Mouse (Mus musculus) hindbrain, embryonic 16.5 days (tissue): ENCODE measurements around the gene Olfr71. TPM values are rescaled to one million over a fixed set of nuclear protein-coding genes. Genes with fewer than 3 reads are reported as not detected.

Source experiments
- ATAC-seq: fragments of 200-750 bp; cut with Nextera tagmentation; 2 replicates; pipeline ENCODE4 v1.8.0; 2017; ENCODE audit warnings: moderate TSS enrichment, moderate library complexity
- H3K27ac ChIP-seq: fragments of 300-500 bp; sonication (generic); 2 replicates; pipeline ENCODE4 v1.5.1; 2014; ENCODE audit warnings: low read depth, mild to moderate bottlenecking, control low read depth, low read length, moderate library complexity
- H3K27me3 ChIP-seq: fragments of 300-500 bp; sonication (generic); replicated peaks from 2 replicates; pipeline ENCODE4 v1.6.1; 2014; ENCODE audit warnings: low read length; ENCODE audit not compliant: control insufficient read depth, insufficient read depth
- H3K36me3 ChIP-seq: fragments of 300-500 bp; sonication (generic); 2 replicates; pipeline ENCODE4 v1.6.1; 2014; ENCODE audit warnings: mild to moderate bottlenecking, low read length, moderate library complexity, mixed read lengths; ENCODE audit not compliant: control insufficient read depth, insufficient read depth
- H3K4me1 ChIP-seq: fragments of 300-500 bp; sonication (generic); 2 replicates; pipeline ENCODE4 v1.6.1; 2014; ENCODE audit warnings: low read depth, low read length; ENCODE audit not compliant: control insufficient read depth, insufficient read depth
- H3K4me2 ChIP-seq: fragments of 300-500 bp; sonication (generic); 2 replicates; pipeline ENCODE4 v1.6.1; 2014; ENCODE audit warnings: mild to moderate bottlenecking, low read length, control low read depth, moderate library complexity
- H3K4me3 ChIP-seq: fragments of 300-500 bp; sonication (generic); 2 replicates; pipeline ENCODE4 v1.5.1; 2014; ENCODE audit warnings: mild to moderate bottlenecking, low read length, control low read depth, moderate library complexity
- H3K9ac ChIP-seq: fragments of 300-500 bp; sonication (generic); 2 replicates; pipeline ENCODE4 v1.6.1; 2014; ENCODE audit warnings: low read depth, mild to moderate bottlenecking, control low read depth, low read length, moderate library complexity
- H3K9me3 ChIP-seq: fragments of 300-500 bp; sonication (generic); 2 replicates; pipeline ENCODE4 v1.6.1; 2014; ENCODE audit warnings: mild to moderate bottlenecking, low read length, moderate library complexity; ENCODE audit not compliant: control insufficient read depth
- WGBS: fragments of 180-500 bp; shearing (Covaris S2); extraction: QIAGEN DNeasy Blood & Tissue Kit; methylation state at CpG from one replicate; pipeline ENCODE4 v1.1.7; 2014; 5-methylcytosine and 5-hydroxymethylcytosine counted together
- polyA plus RNA-seq: library from polyadenylated mRNA; unstranded; fragments of >200 nt; fragmentation: Nextera tagmentation; extraction: Ambion mirVana; gene quantifications from 2 replicates; pipeline ENCODE4 v1.2.1, GENCODE M21; 2015

The Olfr71 gene
- polyA plus RNA-seq, 1 experiment from 2014 or later: 0.11 TPM

DNA sequence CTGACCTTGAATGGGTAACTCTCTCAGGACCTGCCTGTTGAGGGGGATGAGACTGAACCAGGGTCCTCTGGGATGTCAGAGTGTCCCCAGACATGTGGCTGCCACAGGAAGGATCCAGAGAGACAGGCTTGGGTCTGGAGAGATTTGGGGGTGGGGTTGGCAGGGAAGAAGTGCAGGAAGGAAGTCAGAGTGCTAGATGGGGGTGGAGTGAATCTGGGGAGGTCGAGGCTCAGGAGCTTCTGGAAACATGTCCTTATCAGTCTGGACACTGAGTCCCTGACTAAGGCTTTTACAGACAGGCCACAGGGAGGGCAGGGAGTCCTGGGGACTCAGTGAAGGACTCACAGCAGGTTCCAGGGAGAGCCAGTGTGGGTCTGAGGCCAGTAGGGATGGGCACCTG, 22.1 kb upstream of the Olfr71 start:
- Histone ChIP-seq H3K4me3 (no peak overlapping the region), H3K27ac (no peak overlapping the region), H3K9me3 (no peaks in the 10 kb centered on the region), H3K36me3 (no peaks in the 10 kb centered on the region), H3K9ac (no peak overlapping the region), H3K27me3 (no peaks in the 10 kb centered on the region), H3K4me2 (no peak overlapping the region), H3K4me1 (no peaks in the 10 kb centered on the region)
- WGBS: 27% methylated on average over 1 of the region's 1 CpGs
- ATAC-seq: no peak

DNA sequence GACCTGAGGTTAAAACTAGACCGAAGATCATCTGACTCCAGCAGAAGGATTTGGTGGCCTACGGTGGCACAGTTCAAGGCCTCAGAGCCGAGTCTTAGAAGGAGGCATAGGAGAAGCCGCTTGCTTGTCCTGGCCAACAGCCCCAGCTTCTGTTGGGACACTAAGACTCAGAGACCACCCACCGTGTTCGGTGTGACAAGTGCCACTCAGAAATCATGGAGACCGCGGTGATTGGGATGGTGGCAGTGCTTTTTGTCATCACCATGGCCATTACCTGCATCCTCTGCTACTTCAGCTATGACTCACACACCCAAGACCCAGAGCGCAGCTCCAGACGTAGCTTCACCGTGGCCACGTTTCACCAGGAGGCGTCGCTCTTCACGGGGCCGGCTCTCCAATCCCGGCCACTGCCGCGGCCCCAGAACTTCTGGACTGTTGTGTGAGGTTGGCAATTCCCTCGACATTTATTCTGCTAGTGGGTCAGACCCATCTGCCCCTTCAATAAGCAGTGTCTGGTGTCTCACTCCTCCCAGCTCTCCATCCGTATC, 20.8 kb upstream of the Olfr71 start:
- no peak for ATAC-seq
- Histone ChIP-seq H3K36me3 (no peaks in the 10 kb centered on the region), H3K4me3 (no peak overlapping the region), H3K9ac (no peak overlapping the region), H3K27me3 (no peaks in the 10 kb centered on the region), H3K4me1 (no peaks in the 10 kb centered on the region), H3K9me3 (no peaks in the 10 kb centered on the region), H3K4me2 (no peak overlapping the region), H3K27ac (no peak overlapping the region)
- 73% methylated on average over 21 of the region's 21 CpGs for WGBS

DNA sequence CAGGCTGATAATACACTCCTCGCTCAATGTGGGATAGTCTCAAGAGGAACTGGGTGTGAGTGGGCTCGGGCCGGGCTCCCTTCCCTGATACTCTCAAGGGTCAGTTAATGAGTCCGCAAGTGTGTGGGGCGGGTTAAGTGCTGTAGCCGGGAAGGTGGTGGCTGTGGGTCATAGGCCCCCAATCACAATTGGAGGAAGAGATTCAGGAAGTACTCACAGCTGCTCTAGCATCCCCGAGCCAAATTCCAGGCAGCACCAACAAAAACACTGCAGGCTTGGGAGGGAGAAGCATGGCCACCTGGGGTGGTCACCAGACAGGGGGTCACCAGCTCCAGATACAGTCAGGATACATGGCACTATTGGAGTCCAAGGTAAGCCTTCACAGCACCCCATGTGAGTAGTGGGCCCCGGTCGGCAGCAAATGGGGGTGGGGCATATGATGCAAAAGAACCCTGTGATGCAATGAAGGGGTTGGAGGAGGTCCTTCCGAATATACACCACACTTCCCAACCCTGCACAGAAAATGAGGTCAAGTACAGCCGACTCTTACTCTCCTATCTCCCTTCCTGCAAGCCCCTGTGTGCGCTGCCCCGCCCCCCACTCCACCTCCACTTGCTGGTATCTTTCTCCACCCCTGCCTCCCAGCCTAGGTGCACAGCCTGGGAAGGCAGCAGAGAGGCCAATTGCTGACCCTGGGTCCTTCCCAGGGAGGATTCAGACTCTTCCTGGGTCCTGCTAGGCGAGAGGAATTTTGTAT, 19.9 kb upstream of the Olfr71 start, which contains the start of gene Spaar:
Spaar (plus strand) TSS at position 241 of the 757 bp plus-strand sequence.
- no peaks in the 10 kb centered on the region for H3K27me3 ChIP-seq
- H3K4me1 ChIP-seq: no peaks in the 10 kb centered on the region
- ATAC-seq: no peak
- H3K4me3 ChIP-seq: no peak within 1 kb of the TSS
- no peak within 1 kb of the TSS for H3K27ac ChIP-seq
- no peak within 1 kb of the TSS for H3K4me2 ChIP-seq
- 72% methylated on average over 14 of the region's 14 CpGs for WGBS
- no peaks in the 10 kb centered on the region for H3K36me3 ChIP-seq
- H3K9ac ChIP-seq: no peak within 1 kb of the TSS
- no peaks in the 10 kb centered on the region for H3K9me3 ChIP-seq

DNA sequence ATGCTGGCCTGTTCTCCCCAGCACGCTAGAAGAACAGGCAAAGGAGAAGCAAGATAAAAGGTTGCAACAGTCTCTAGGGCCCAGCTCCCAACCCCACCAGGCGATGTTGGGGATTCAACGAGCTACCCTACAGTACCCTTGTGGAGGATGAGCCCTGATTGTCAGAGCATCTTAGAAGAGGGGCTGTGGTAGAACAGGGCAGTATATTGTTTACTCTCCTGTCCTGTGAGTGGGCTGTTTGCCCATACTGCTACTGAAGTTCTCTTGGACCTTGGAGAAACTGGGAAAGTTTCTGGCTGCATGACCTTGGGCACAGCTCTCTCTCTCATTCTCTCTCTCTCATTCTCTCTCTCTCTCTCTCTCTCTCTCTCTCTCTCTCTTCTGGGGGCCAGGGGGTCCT, 19.1 kb upstream of the Olfr71 start:
- H3K27me3 ChIP-seq: no peaks in the 10 kb centered on the region
- no peak overlapping the region for H3K27ac ChIP-seq
- no peaks in the 10 kb centered on the region for H3K36me3 ChIP-seq
- WGBS: 71% methylated on average over 3 of the region's 3 CpGs
- no peaks in the 10 kb centered on the region for H3K4me1 ChIP-seq
- H3K4me3 ChIP-seq: no peak overlapping the region
- no peak overlapping the region for H3K4me2 ChIP-seq
- no peak overlapping the region for H3K9ac ChIP-seq
- no peak for ATAC-seq
- no peaks in the 10 kb centered on the region for H3K9me3 ChIP-seq

GRCm38 (mm10) chr4:43728576-43728954, 18.5 kb upstream of the Olfr71 start:
- Histone ChIP-seq H3K9ac (no peak overlapping the region), H3K27me3 (no peaks in the 10 kb centered on the region), H3K27ac (no peak overlapping the region), H3K4me1 (no peaks in the 10 kb centered on the region), H3K9me3 (no peaks in the 10 kb centered on the region), H3K4me2 (no peak overlapping the region), H3K36me3 (no peaks in the 10 kb centered on the region), H3K4me3 (no peak overlapping the region)
- ATAC-seq: no peak
- WGBS: 62% methylated on average over 5 of the region's 5 CpGs

GRCm38 (mm10) chr4:43727718-43728575, 17.9 kb upstream of the Olfr71 start:
- no peak for ATAC-seq
- Histone ChIP-seq H3K4me2 (no peak overlapping the region), H3K27me3 (no peaks in the 10 kb centered on the region), H3K27ac (no peak overlapping the region), H3K36me3 (no peaks in the 10 kb centered on the region), H3K4me1 (no peaks in the 10 kb centered on the region), H3K4me3 (no peak overlapping the region), H3K9me3 (no peaks in the 10 kb centered on the region), H3K9ac (no peak overlapping the region)
- WGBS: 74% methylated on average over 7 of the region's 7 CpGs

- 54% methylated on average over 3 of the region's 3 CpGs for WGBS
- Histone ChIP-seq H3K27ac (no peak within 1 kb of the TSS), H3K27me3 (no peaks in the 10 kb centered on the region), H3K4me3 (no peak within 1 kb of the TSS), H3K9ac (no peak within 1 kb of the TSS), H3K9me3 (no peaks in the 10 kb centered on the region), H3K4me1 (no peaks in the 10 kb centered on the region), H3K36me3 (no peaks in the 10 kb centered on the region), H3K4me2 (no peak within 1 kb of the TSS)
- ATAC-seq: no peak
Measured at GRCm38 (mm10) chr4:43726995-43727394, 16.9 kb upstream of the Olfr71 start, which contains the start of gene Hrct1. TSS of gene Hrct1 (plus strand) at chr4:43727188.

DNA sequence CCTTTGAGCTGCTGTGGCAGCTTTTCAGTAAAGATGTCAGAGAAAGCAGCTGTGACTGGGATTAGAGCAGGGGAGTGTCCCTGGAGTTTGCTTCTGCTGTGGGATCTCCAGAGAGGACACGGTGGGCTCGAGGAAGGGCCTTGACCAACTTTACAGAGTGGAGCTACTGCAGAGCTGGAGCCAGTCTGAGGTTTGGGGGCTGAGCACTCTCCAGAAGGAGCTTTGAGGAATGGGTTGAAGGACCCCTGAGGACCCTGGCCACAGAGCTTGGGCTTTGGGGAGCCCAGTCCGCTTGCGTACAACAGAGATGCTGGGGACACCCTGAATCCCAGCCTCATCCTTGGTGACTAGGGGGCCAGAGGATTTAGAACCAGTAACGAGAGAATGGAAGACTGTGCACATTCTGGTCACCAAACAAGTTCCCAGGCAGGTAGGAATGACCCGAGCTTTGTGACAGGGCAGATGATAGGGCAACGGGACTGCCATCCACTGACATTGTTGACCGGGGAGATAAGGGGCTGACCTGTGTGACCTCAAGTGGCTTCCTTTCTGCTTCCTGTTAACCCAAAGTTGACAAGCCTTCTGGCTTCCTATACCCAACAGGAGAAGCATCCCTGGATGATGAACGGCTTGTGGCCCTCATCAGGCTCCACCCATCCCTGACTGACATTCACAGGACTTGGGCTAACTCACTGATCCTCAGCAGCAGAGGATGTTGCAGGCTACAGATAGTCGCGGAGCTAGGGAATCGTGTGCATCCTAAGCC, 16.4 kb upstream of the Olfr71 start:
- ATAC-seq: no peak
- WGBS: 85% methylated on average over 12 of the region's 12 CpGs
- no peaks in the 10 kb centered on the region for H3K27me3 ChIP-seq
- H3K36me3 ChIP-seq: no peaks in the 10 kb centered on the region
- H3K9me3 ChIP-seq: no peaks in the 10 kb centered on the region
- no peak overlapping the region for H3K9ac ChIP-seq
- no peak overlapping the region for H3K4me3 ChIP-seq
- no peak overlapping the region for H3K27ac ChIP-seq
- no peak overlapping the region for H3K4me2 ChIP-seq
- H3K4me1 ChIP-seq: no peaks in the 10 kb centered on the region
